In the genomic region with DNA sequence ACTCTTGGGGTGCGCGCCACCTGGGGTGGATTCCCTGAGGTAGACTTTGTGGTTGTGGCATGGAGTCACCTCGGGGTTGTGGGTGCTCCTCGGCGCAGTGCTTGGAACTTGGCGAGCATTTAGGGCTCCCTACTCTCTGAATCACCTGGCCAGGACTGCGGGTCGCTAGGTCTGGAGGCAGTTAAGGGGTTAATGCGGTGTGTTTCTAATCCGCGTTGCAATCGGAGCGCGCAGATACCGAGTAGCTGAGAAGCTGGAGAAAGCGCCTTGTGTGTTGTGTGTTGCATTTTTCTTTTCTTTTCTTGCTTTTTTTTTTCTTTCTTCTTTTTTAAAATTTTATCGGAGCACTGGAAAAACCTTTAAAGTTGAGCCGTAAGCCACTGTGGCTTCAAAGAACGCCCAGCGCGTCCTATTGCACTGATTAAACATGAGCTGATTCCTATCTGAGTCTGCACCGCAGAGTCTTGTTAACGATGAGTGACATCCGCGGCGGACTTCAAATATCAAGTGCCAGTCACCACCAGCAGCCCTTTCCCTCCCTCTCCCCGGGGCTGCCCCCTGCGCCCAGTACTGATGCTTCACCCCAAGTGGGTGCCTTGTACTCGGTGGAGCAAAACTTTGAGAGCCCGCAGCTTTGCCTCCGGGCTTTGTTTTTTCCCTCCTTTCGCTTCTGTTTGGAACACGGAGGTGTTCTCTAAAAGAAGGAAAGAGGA, we compare ENCODE assay signal across 8 mouse cellular contexts. TPM values are rescaled to one million over a fixed set of nuclear protein-coding genes. Genes with fewer than 3 reads are reported as not detected.
DNase-seq lines count a peak whose midpoint lies in the region; ATAC-seq and TF ChIP-seq lines count a peak whose summit lies in the region.

No protein-coding gene starts in this region.

- H3K4me2 ChIP-seq in forebrain, postnatal 0 days (ENCODE audit: low read depth): peak overlapping the region; percentile 95
- H3K4me2 ChIP-seq in neural tube, embryonic 11.5 days (ENCODE audit: low read depth): peak overlapping the region; percentile 95

- ATAC-seq in forebrain, postnatal 0 days: no peak
- no peak for ATAC-seq in neural tube, embryonic 11.5 days (ENCODE audit: insufficient read depth, low FRiP score, low TSS enrichment)

- no peak for DNase-seq in layer of hippocampus, adult 2 months (ENCODE audit: low spot score in 2 of 2)
- DNase-seq in layer of hippocampus, adult 9-11 months: no peak
- peak; percentile 16 for DNase-seq in adrenal gland, postnatal 10 days
- DNase-seq in forebrain, postnatal 0 days: peak; percentile 16
- peak; percentile 50 for DNase-seq in limb, embryonic 10.5 days (ENCODE audit: low spot score)
- DNase-seq in neural tube, embryonic 11.5 days (ENCODE audit: low spot score): peak; percentile 34
- no peak for DNase-seq in MN1 (ENCODE audit: low spot score)
- no peak for DNase-seq in frontal cortex, postnatal 14 days (ENCODE audit: low spot score in 2 of 2)

- no peak overlapping the region for H3K27ac ChIP-seq in layer of hippocampus, adult 2 months
- no peak overlapping the region for H3K27ac ChIP-seq in forebrain, postnatal 0 days (ENCODE audit: low read depth, low read length)
- peak overlapping the region; percentile 62; the same call in 1 of the 2 replicates for H3K27ac ChIP-seq in limb, embryonic 10.5 days
- no peak overlapping the region for H3K27ac ChIP-seq in neural tube, embryonic 11.5 days (ENCODE audit: low read depth, low read length)

- no peaks in the 10 kb centered on the region for H3K9me3 ChIP-seq in forebrain, postnatal 0 days (ENCODE audit: low read length)
- no peaks in the 10 kb centered on the region for H3K9me3 ChIP-seq in limb, embryonic 10.5 days (replicated peaks)
- H3K9me3 ChIP-seq in neural tube, embryonic 11.5 days (ENCODE audit: control insufficient read depth, low read length): no peaks in the 10 kb centered on the region

- peak overlapping the region; percentile 44 for H3K4me3 ChIP-seq in layer of hippocampus, adult 2 months
- H3K4me3 ChIP-seq in forebrain, postnatal 0 days (ENCODE audit: low read depth, low read length): peak overlapping the region; percentile 72
- peak overlapping the region; percentile 50 for H3K4me3 ChIP-seq in limb, embryonic 10.5 days
- H3K4me3 ChIP-seq in neural tube, embryonic 11.5 days (ENCODE audit: low read depth, low read length): peak overlapping the region; percentile 36

- H3K36me3 ChIP-seq in forebrain, postnatal 0 days (ENCODE audit: insufficient read depth): no peaks in the 10 kb centered on the region
- no peaks in the 10 kb centered on the region for H3K36me3 ChIP-seq in limb, embryonic 10.5 days
- no peaks in the 10 kb centered on the region for H3K36me3 ChIP-seq in neural tube, embryonic 11.5 days (ENCODE audit: control insufficient read depth, insufficient read depth, low read length)

- WGBS in forebrain, postnatal 0 days: 3% methylated on average over 33 of the region's 33 CpGs
- 3% methylated on average over 33 of the region's 33 CpGs for WGBS in limb, embryonic 10.5 days
- WGBS in neural tube, embryonic 11.5 days: 4% methylated on average over 33 of the region's 33 CpGs

- peaks cover 10% of the 10 kb centered on the region for H3K4me1 ChIP-seq in forebrain, postnatal 0 days (ENCODE audit: insufficient read depth)
- H3K4me1 ChIP-seq in limb, embryonic 10.5 days: peaks cover 50% of the 10 kb centered on the region
- peaks cover 25% of the 10 kb centered on the region for H3K4me1 ChIP-seq in neural tube, embryonic 11.5 days (ENCODE audit: control insufficient read depth, insufficient read depth, low read length)

- peaks cover 24% of the 10 kb centered on the region for H3K27me3 ChIP-seq in forebrain, postnatal 0 days (ENCODE audit: insufficient read depth, low read length)
- peaks cover 41% of the 10 kb centered on the region for H3K27me3 ChIP-seq in limb, embryonic 10.5 days (ENCODE audit: low read depth, poor library complexity, severe bottlenecking)
- H3K27me3 ChIP-seq in neural tube, embryonic 11.5 days (ENCODE audit: control insufficient read depth, insufficient read depth, low read length): peaks cover 19% of the 10 kb centered on the region

- TF ChIP-seq CTCF in layer of hippocampus, adult 2 months (conservative IDR thresholded peaks at IDR 0.05): no peak
- TF ChIP-seq CTCF in forebrain, postnatal 0 days (IDR thresholded peaks at IDR 0.05; ENCODE audit: low read depth): no peak

- no peak overlapping the region for H3K9ac ChIP-seq in forebrain, postnatal 0 days
- no peak overlapping the region for H3K9ac ChIP-seq in neural tube, embryonic 11.5 days (ENCODE audit: low read length)

RNA-seq across cellular contexts. Expression of a gene that starts 2.1 kb away (rescaled TPM):
- 1 to 10 TPM; 6.3 to 8.9 TPM for total RNA-seq in layer of hippocampus, adult 2 months (2021)
- total RNA-seq in adrenal gland, postnatal 10 days (2021): 10 to 100 TPM in 1 of 2 experiments, 1 to 10 TPM in 1; 8.5 to 14.0 TPM
- 11.8 and 13.6 TPM in 2 replicates for total RNA-seq in forebrain, postnatal 0 days (2014; rRNA removed)
- polyA plus RNA-seq in forebrain, postnatal 0 days (2015; fragmentation: Nextera tagmentation; extraction: Ambion mirVana): 1.1 and 1.5 TPM in 2 replicates
- 0.48 and 0.76 TPM in 2 replicates for polyA plus RNA-seq in limb, embryonic 10.5 days (2016; fragmentation: Nextera tagmentation; extraction: Ambion mirVana)
- 1.9 and 2.3 TPM in 2 replicates for polyA plus RNA-seq in neural tube, embryonic 11.5 days (2014; fragmentation: Nextera tagmentation; extraction: Ambion mirVana)

Comparison
In these comparisons a context has a peak if more than half of its experiments do, and no peak if none do; other contexts are left out.
1. DNase-seq: peak in adrenal gland, postnatal 10 days (single experiment), forebrain, postnatal 0 days (single experiment), limb, embryonic 10.5 days (single experiment) and neural tube, embryonic 11.5 days (single experiment); none in layer of hippocampus, adult 2 months (0 of 2), layer of hippocampus, adult 9-11 months (single experiment), MN1 (single experiment) and frontal cortex, postnatal 14 days (0 of 2).
2. Peak in every context shown above with its lines, with median percentiles within 50 percentile points of each other: H3K4me3 ChIP-seq.